Mouse (Mus musculus) liver, embryonic 15.5 days (tissue): ENCODE measurements around the gene Sfxn4. TPM values are rescaled to one million over a fixed set of nuclear protein-coding genes. Genes with fewer than 3 reads are reported as not detected.

ENCODE experiments used
- ATAC-seq: fragments of 200-750 bp; cut with Nextera tagmentation; 2 replicates; pipeline ENCODE4 v1.8.0; 2017; ENCODE audit warnings: moderate number of reproducible peaks, mild to moderate bottlenecking, moderate library complexity; ENCODE audit not compliant: insufficient read depth
- H3K27ac ChIP-seq: fragments of 300-500 bp; sonication (generic); replicated peaks from 2 replicates; pipeline ENCODE4 v1.5.1; 2015; ENCODE audit warnings: mild to moderate bottlenecking, inconsistent platforms
- H3K27me3 ChIP-seq: fragments of 300-500 bp; sonication (generic); 2 replicates; pipeline ENCODE4 v1.6.1; 2015; ENCODE audit warnings: mild to moderate bottlenecking, inconsistent platforms
- H3K36me3 ChIP-seq: fragments of 300-500 bp; sonication (generic); replicated peaks from 2 replicates; pipeline ENCODE4 v1.6.1; 2015; ENCODE audit warnings: moderate library complexity, mild to moderate bottlenecking, inconsistent platforms
- H3K4me1 ChIP-seq: fragments of 300-500 bp; sonication (generic); replicated peaks from 2 replicates; pipeline ENCODE4 v1.6.1; 2015; ENCODE audit warnings: inconsistent platforms
- H3K4me2 ChIP-seq: fragments of 300-500 bp; sonication (generic); 2 replicates; pipeline ENCODE4 v1.6.1; 2015; ENCODE audit warnings: moderate library complexity, mild to moderate bottlenecking, inconsistent platforms
- H3K4me3 ChIP-seq: fragments of 300-500 bp; sonication (generic); replicated peaks from 2 replicates; pipeline ENCODE4 v1.5.1; 2015; ENCODE audit warnings: mild to moderate bottlenecking, inconsistent platforms
- H3K9ac ChIP-seq: fragments of 300-500 bp; sonication (generic); 2 replicates; pipeline ENCODE4 v1.6.1; 2015; ENCODE audit warnings: moderate library complexity, mild to moderate bottlenecking, inconsistent platforms
- H3K9me3 ChIP-seq: fragments of 300-500 bp; sonication (generic); replicated peaks from 2 replicates; pipeline ENCODE4 v1.6.1; 2016; ENCODE audit warnings: inconsistent platforms
- WGBS: fragments of 180-500 bp; shearing (Covaris S2); methylation state at CpG from one replicate; pipeline ENCODE4 v1.1.7; 2015; ENCODE audit warnings: mixed read lengths; ENCODE audit not compliant: insufficient replicate concordance; 5-methylcytosine and 5-hydroxymethylcytosine counted together
- polyA plus RNA-seq: library from polyadenylated mRNA; unstranded; fragments of >200 nt; fragmentation: Nextera tagmentation; extraction: Ambion mirVana; gene quantifications from 2 replicates; pipeline ENCODE4 v1.2.1, GENCODE M21; 2015

The Sfxn4 gene
- polyA plus RNA-seq, 1 experiment from 2014 or later, result 0.62 TPM

- no peak for ATAC-seq
- Histone ChIP-seq H3K4me3 (peak overlapping the region; percentile 100), H3K9ac (peak overlapping the region; percentile 99), H3K36me3 (0 out of 2 replicates have a peak, but pooled peaks cover 3% of the 10 kb centered on the region), H3K9me3 (no peaks in the 10 kb centered on the region), H3K4me1 (peaks cover 36% of the 10 kb centered on the region), H3K4me2 (peak overlapping the region; percentile 95), H3K27ac (peak overlapping the region; percentile 99), H3K27me3 (no peaks in the 10 kb centered on the region)
- WGBS, result 14% methylated on average over 9 of the region's 9 CpGs
Observed at GRCm38 (mm10) chr19:60791164-60791563, 70.1 kb downstream of the Sfxn4 start.

- no peaks in the 10 kb centered on the region for H3K9me3 ChIP-seq
- peaks cover 41% of the 10 kb centered on the region for H3K4me1 ChIP-seq
- H3K4me2 ChIP-seq, result peak within 1 kb of the TSS; percentile 95
- H3K27me3 ChIP-seq, result no peaks in the 10 kb centered on the region
- peak within 1 kb of the TSS; percentile 99 for H3K27ac ChIP-seq
- H3K36me3 ChIP-seq, result 0 out of 2 replicates have a peak, but pooled peaks cover 3% of the 10 kb centered on the region
- peak within 1 kb of the TSS; percentile 99 for H3K9ac ChIP-seq
- peak; percentile 90 for ATAC-seq
- peak within 1 kb of the TSS; percentile 100 for H3K4me3 ChIP-seq
- WGBS, result under 1% methylated on average over 57 of the region's 57 CpGs
Observed at GRCm38 (mm10) chr19:60790551-60791161, 70.6 kb downstream of the Sfxn4 start, which contains the start of gene Eif3a. TSS of gene Eif3a (minus strand) at chr19:60790658.

- Histone ChIP-seq H3K9me3 (no peaks in the 10 kb centered on the region), H3K36me3 (0 out of 2 replicates have a peak, but pooled peaks cover 3% of the 10 kb centered on the region), H3K27ac (peak overlapping the region; percentile 99), H3K4me3 (peak overlapping the region; percentile 100), H3K4me2 (peak overlapping the region; percentile 95), H3K27me3 (no peaks in the 10 kb centered on the region), H3K9ac (peak overlapping the region; percentile 99), H3K4me1 (peaks cover 38% of the 10 kb centered on the region)
- 0% methylated on average over 60 of the region's 60 CpGs for WGBS
- ATAC-seq, result peak; percentile 63
Observed at GRCm38 (mm10) chr19:60789919-60790506, 71.3 kb downstream of the Sfxn4 start.

GRCm38 (mm10) chr19:60789452-60789851 lies 71.8 kb downstream of the Sfxn4 start:
- WGBS, result 0% methylated on average over 7 of the region's 7 CpGs
- H3K27ac ChIP-seq, result peak overlapping the region; percentile 99
- H3K4me2 ChIP-seq, result peak overlapping the region; percentile 95
- H3K27me3 ChIP-seq, result no peaks in the 10 kb centered on the region
- peaks cover 3% of the 10 kb centered on the region; the same call in 1 of the 2 replicates for H3K36me3 ChIP-seq
- peak overlapping the region; percentile 99 for H3K9ac ChIP-seq
- no peaks in the 10 kb centered on the region for H3K9me3 ChIP-seq
- H3K4me3 ChIP-seq, result peak overlapping the region; percentile 100
- peaks cover 36% of the 10 kb centered on the region for H3K4me1 ChIP-seq
- ATAC-seq, result no peak

GRCm38 (mm10) chr19:60788214-60788960 lies 72.9 kb downstream of the Sfxn4 start:
- H3K4me2 ChIP-seq, result peak overlapping the region; percentile 95
- H3K9me3 ChIP-seq, result no peaks in the 10 kb centered on the region
- H3K9ac ChIP-seq, result peak overlapping the region; percentile 50
- H3K36me3 ChIP-seq, result peaks cover 8% of the 10 kb centered on the region; the same call in 1 of the 2 replicates
- WGBS, result 23% methylated on average over 6 of the region's 6 CpGs
- H3K4me1 ChIP-seq, result peaks cover 45% of the 10 kb centered on the region
- no peak for ATAC-seq
- peak overlapping the region; percentile 100 for H3K4me3 ChIP-seq
- H3K27me3 ChIP-seq, result no peaks in the 10 kb centered on the region
- peak overlapping the region; percentile 51; the same call in 1 of the 2 replicates for H3K27ac ChIP-seq

- Histone ChIP-seq H3K36me3 (peaks cover 8% of the 10 kb centered on the region; the same call in 1 of the 2 replicates), H3K9ac (no peak overlapping the region), H3K4me1 (peaks cover 48% of the 10 kb centered on the region), H3K9me3 (no peaks in the 10 kb centered on the region), H3K4me2 (peak overlapping the region; percentile 95), H3K27ac (no peak overlapping the region), H3K4me3 (peak overlapping the region; percentile 100), H3K27me3 (no peaks in the 10 kb centered on the region)
- no peak for ATAC-seq
- 31% methylated on average over 2 of the region's 2 CpGs for WGBS
Observed at GRCm38 (mm10) chr19:60787465-60788150, 73.7 kb downstream of the Sfxn4 start.

Other genes with a start within 250 kb of the Sfxn4 start
- 1.2 and 1.3 TPM in 2 replicates for gene Nanos1, start 105.5 kb downstream of the Sfxn4 start, polyA plus RNA-seq
- gene Eif3a, start 70.8 kb downstream of the Sfxn4 start, polyA plus RNA-seq, result 74.9 and 78.5 TPM in 2 replicates
- 20.2 and 20.9 TPM in 2 replicates for gene Fam45a, start 49.9 kb downstream of the Sfxn4 start, polyA plus RNA-seq
- gene Prdx3, start 13.1 kb upstream of the Sfxn4 start, polyA plus RNA-seq, result 341 TPM in 2 replicates
- 0.41 and 0.47 TPM in 2 replicates for gene Grk5, start 28.3 kb upstream of the Sfxn4 start, polyA plus RNA-seq